Comparison of ENCODE assay signal across 11 mouse cellular contexts in genomic region chr7:6146982-6147325, GRCm38 (mm10). TPM values are rescaled to one million over a fixed set of nuclear protein-coding genes. Genes with fewer than 3 reads are reported as not detected.
DNase-seq lines count a peak whose midpoint lies in the region; ATAC-seq and TF ChIP-seq lines count a peak whose summit lies in the region.
"Had no signal": no experiment of that assay in that cellular context is flagged by ENCODE, and none has a peak within 500 bp of the region (broad histone marks: within the 10 kb centered on the region; RNA-seq: fewer than 3 reads in every experiment).

No protein-coding gene starts in this region.

- no peaks in the 10 kb centered on the region for H3K27me3 ChIP-seq in heart, embryonic 10.5 days (ENCODE audit: insufficient read depth, poor library complexity, severe bottlenecking)
- H3K27me3 ChIP-seq in lung, embryonic 15.5 days = no peaks in the 10 kb centered on the region
- H3K27me3 ChIP-seq: forebrain, embryonic 13.5 days; midbrain, embryonic 15.5 days had no signal

- peaks cover 56% of the 10 kb centered on the region for H3K4me1 ChIP-seq in heart, embryonic 10.5 days
- H3K4me1 ChIP-seq in lung, embryonic 15.5 days = peaks cover 51% of the 10 kb centered on the region
- H3K4me1 ChIP-seq in lung, adult 2 months (ENCODE audit: control insufficient read depth, insufficient read depth, low read length) = peaks cover 45% of the 10 kb centered on the region

- no peak for TF ChIP-seq CTCF in lung, adult 2 months (IDR thresholded peaks at IDR 0.05; ENCODE audit: insufficient read depth, low read length)

- intact Hi-C loops in gastrocnemius, postnatal 36 days (cut with DNase I) = loop anchor here (5.0 kb wide), 1 partner anchor 1275 kb away; the partner anchor contains the start of gene Isoc2b

- 50% methylated on average over 2 of the region's 2 CpGs for WGBS in heart, embryonic 10.5 days
- WGBS in lung, embryonic 15.5 days = 21% methylated on average over 2 of the region's 2 CpGs
- WGBS in lung, adult 2 months = 16% methylated on average over 2 of the region's 2 CpGs

- peak; percentile 45 to 47 for DNase-seq in heart, adult 18-20 months
- DNase-seq in heart, embryonic 10.5 days (ENCODE audit: low spot score) = no peak
- no peak for DNase-seq in lung, adult 2 months
- DNase-seq in embryo, embryonic 10 days (ENCODE audit: low spot score) = no peak
- no peak for DNase-seq in gastrocnemius, postnatal 36 days

- peaks cover 3% of the 10 kb centered on the region for H3K36me3 ChIP-seq in heart, embryonic 10.5 days
- H3K36me3 ChIP-seq in lung, embryonic 15.5 days = peaks cover 1% of the 10 kb centered on the region; the same call in 1 of the 2 replicates
- H3K36me3 ChIP-seq: midbrain, embryonic 15.5 days had no signal

- no peak overlapping the region for H3K27ac ChIP-seq in heart, embryonic 10.5 days
- peak overlapping the region; percentile 50 for H3K27ac ChIP-seq in lung, embryonic 15.5 days
- H3K27ac ChIP-seq: midbrain, embryonic 15.5 days had no signal

- no peak for ATAC-seq in lung, embryonic 15.5 days (ENCODE audit: borderline replicate concordance, extremely low read depth, low FRiP score, low TSS enrichment)
- peak; percentile 31 for ATAC-seq in common myeloid progenitor, adult 5-6 weeks (replicated peaks; ENCODE audit: low read depth, poor library complexity, severe bottlenecking)
- ATAC-seq in megakaryocyte progenitor cell, adult 5-6 weeks (replicated peaks; ENCODE audit: poor library complexity) = peak; percentile 38; the same call in 1 of the 2 replicates
- ATAC-seq: forebrain, embryonic 13.5 days; midbrain, embryonic 15.5 days had no signal

- no peak for TF ChIP-seq POLR2A in lung, adult 2 months (IDR thresholded peaks at IDR 0.05; ENCODE audit: borderline replicate concordance, extremely low read depth, low read depth, low read length)

- H3K9ac ChIP-seq in lung, embryonic 15.5 days = no peak overlapping the region
- H3K9ac ChIP-seq: forebrain, embryonic 13.5 days; midbrain, embryonic 15.5 days had no signal

- no peak overlapping the region for H3K4me3 ChIP-seq in heart, embryonic 10.5 days
- no peak overlapping the region for H3K4me3 ChIP-seq in lung, embryonic 15.5 days
- no peak overlapping the region for H3K4me3 ChIP-seq in lung, adult 2 months (replicated peaks; ENCODE audit: extremely low read depth, low read depth, low read length)
- H3K4me3 ChIP-seq: forebrain, embryonic 13.5 days; midbrain, embryonic 15.5 days had no signal

- H3K9me3 ChIP-seq in heart, embryonic 10.5 days = no peaks in the 10 kb centered on the region
- H3K9me3 ChIP-seq in lung, embryonic 15.5 days = no peaks in the 10 kb centered on the region
- H3K9me3 ChIP-seq: forebrain, embryonic 13.5 days; midbrain, embryonic 15.5 days had no signal

- no peak overlapping the region for H3K4me2 ChIP-seq in lung, embryonic 15.5 days
- H3K4me2 ChIP-seq: forebrain, embryonic 13.5 days; midbrain, embryonic 15.5 days had no signal

RNA-seq across cellular contexts. Expression of gene Zfp787, which starts 8.8 kb away (rescaled TPM):
- 10 to 100 TPM; 31.3 to 32.3 TPM for total RNA-seq in heart, adult 18-20 months (2021)
- polyA plus RNA-seq in heart, embryonic 10.5 days (2016; fragmentation: Nextera tagmentation; extraction: Ambion mirVana) = 22.3 and 31.1 TPM in 2 replicates
- 24.6 and 25.4 TPM in 2 replicates for polyA plus RNA-seq in lung, embryonic 15.5 days (2015; fragmentation: Nextera tagmentation; extraction: Ambion mirVana)
- polyA plus RNA-seq in lung, adult 2 months (2012; rRNA removed) = 38.4 and 44.0 TPM in 2 replicates
- total RNA-seq in common myeloid progenitor, adult 5-6 weeks (2017) = 20.0 and 25.5 TPM in 2 replicates
- 14.3 and 17.8 TPM in 2 replicates for total RNA-seq in megakaryocyte progenitor cell, adult 5-6 weeks (2015)
- total RNA-seq in megakaryocyte progenitor cell, adult 5-6 weeks (2017) = 20.4 and 24.8 TPM in 2 replicates
- 10 to 100 TPM; 26.1 to 29.2 TPM for total RNA-seq in gastrocnemius, postnatal 36 days (2021)

RNA-seq across cellular contexts. Expression of gene Zfp444, which starts 25.1 kb away (rescaled TPM):
- total RNA-seq in heart, adult 18-20 months (2021) = 10 to 100 TPM; 12.3 to 13.6 TPM
- polyA plus RNA-seq in heart, embryonic 10.5 days (2016; fragmentation: Nextera tagmentation; extraction: Ambion mirVana) = 38.6 and 51.4 TPM in 2 replicates
- polyA plus RNA-seq in lung, embryonic 15.5 days (2015; fragmentation: Nextera tagmentation; extraction: Ambion mirVana) = 55.8 and 62.2 TPM in 2 replicates
- polyA plus RNA-seq in lung, adult 2 months (2012; rRNA removed) = 35.2 and 36.7 TPM in 2 replicates
- total RNA-seq in common myeloid progenitor, adult 5-6 weeks (2017) = 15.2 and 31.9 TPM in 2 replicates
- total RNA-seq in megakaryocyte progenitor cell, adult 5-6 weeks (2015) = 4.1 and 6.2 TPM in 2 replicates
- 16.4 and 20.9 TPM in 2 replicates for total RNA-seq in megakaryocyte progenitor cell, adult 5-6 weeks (2017)
- 1 to 10 TPM; 7.2 to 8.3 TPM for total RNA-seq in gastrocnemius, postnatal 36 days (2021)

RNA-seq across cellular contexts. Expression of gene Galp, which starts 49.9 kb away (rescaled TPM):
- total RNA-seq in heart, adult 18-20 months (2021) = not detected
- not detected in 2 replicates for polyA plus RNA-seq in heart, embryonic 10.5 days (2016; fragmentation: Nextera tagmentation; extraction: Ambion mirVana)
- polyA plus RNA-seq in lung, embryonic 15.5 days (2015; fragmentation: Nextera tagmentation; extraction: Ambion mirVana) = not detected in 2 replicates
- polyA plus RNA-seq in lung, adult 2 months (2012; rRNA removed) = not detected in 2 replicates
- not detected in 2 replicates for total RNA-seq in common myeloid progenitor, adult 5-6 weeks (2017)
- total RNA-seq in megakaryocyte progenitor cell, adult 5-6 weeks (2015) = not detected in 2 replicates
- not detected in 2 replicates for total RNA-seq in megakaryocyte progenitor cell, adult 5-6 weeks (2017)
- total RNA-seq in gastrocnemius, postnatal 36 days (2021) = not detected
- total RNA-seq: left cerebral cortex, adult 18-20 months had no signal
- polyA plus RNA-seq: forebrain, embryonic 13.5 days; midbrain, embryonic 15.5 days had no signal

Comparison
In these comparisons a context has a peak if more than half of its experiments do, and no peak if none do; other contexts are left out.
1. DNase-seq: peak in heart, adult 18-20 months (2 of 2); none in heart, embryonic 10.5 days (single experiment), lung, adult 2 months (single experiment), embryo, embryonic 10 days (single experiment) and gastrocnemius, postnatal 36 days (0 of 2).